Mouse (Mus musculus): ENCODE results near the gene Arhgap33.

GRCm38 (mm10) chr7:30534633-30535577 is at the start of gene Arhgap33:
- TF ChIP-seq CTCF (IDR thresholded peaks at IDR 0.05) (no peak), EP300 (IDR thresholded peaks at IDR 0.05) (no peak)
